Mouse (Mus musculus): ENCODE measurements around the gene Rgs16. TPM values are rescaled to one million over a fixed set of nuclear protein-coding genes. Genes with fewer than 3 reads are reported as not detected.

Gene Rgs16
- polyA plus RNA-seq, 1 experiment from 2014 or later, result 6.5 TPM

GRCm38 (mm10) chr1:153698311-153699084, 41.7 kb upstream of the Rgs16 start:
- Histone ChIP-seq H3K36me3 (replicated peaks; ENCODE audit: control insufficient read depth, insufficient read depth, low read depth, low read length) (no peaks in the 10 kb centered on the region), H3K27me3 (ENCODE audit: control insufficient read depth, insufficient read depth, low read length) (no peaks in the 10 kb centered on the region), H3K9ac (replicated peaks; ENCODE audit: low read length) (no peak overlapping the region), H3K4me2 (ENCODE audit: low read depth, low read length) (no peak overlapping the region), H3K27ac (replicated peaks; ENCODE audit: low read depth, low read length) (no peak overlapping the region; the same call in 1 of the 2 replicates), H3K4me3 (ENCODE audit: low read depth, low read length) (no peak overlapping the region), H3K9me3 (replicated peaks; ENCODE audit: control insufficient read depth, low read length) (no peaks in the 10 kb centered on the region), H3K4me1 (ENCODE audit: control insufficient read depth, insufficient read depth, low read length) (0 out of 2 replicates have a peak, but pooled peaks cover under 1% of the 10 kb centered on the region)
- WGBS, result 49% methylated on average over 7 of the region's 7 CpGs
- DNase-seq (ENCODE audit: low spot score) (no peak), ATAC-seq (replicated peaks; ENCODE audit: insufficient number of reproducible peaks, low FRiP score, low TSS enrichment, low read depth) (no peak)

- 80% methylated on average over 11 of the region's 11 CpGs for WGBS
- Histone ChIP-seq H3K9ac (replicated peaks; ENCODE audit: low read length) (no peak overlapping the region), H3K27ac (replicated peaks; ENCODE audit: low read depth, low read length) (no peak overlapping the region), H3K4me1 (ENCODE audit: control insufficient read depth, insufficient read depth, low read length) (0 out of 2 replicates have a peak, but pooled peaks cover 6% of the 10 kb centered on the region), H3K27me3 (ENCODE audit: control insufficient read depth, insufficient read depth, low read length) (no peaks in the 10 kb centered on the region), H3K4me2 (ENCODE audit: low read depth, low read length) (no peak overlapping the region), H3K36me3 (replicated peaks; ENCODE audit: control insufficient read depth, insufficient read depth, low read depth, low read length) (no peaks in the 10 kb centered on the region), H3K9me3 (replicated peaks; ENCODE audit: control insufficient read depth, low read length) (no peaks in the 10 kb centered on the region), H3K4me3 (ENCODE audit: low read depth, low read length) (no peak overlapping the region)
- DNase-seq (ENCODE audit: low spot score), result no peak
- no peak for ATAC-seq (replicated peaks; ENCODE audit: insufficient number of reproducible peaks, low FRiP score, low TSS enrichment, low read depth)
Measured at GRCm38 (mm10) chr1:153700448-153701063, 39.6 kb upstream of the Rgs16 start.

DNA sequence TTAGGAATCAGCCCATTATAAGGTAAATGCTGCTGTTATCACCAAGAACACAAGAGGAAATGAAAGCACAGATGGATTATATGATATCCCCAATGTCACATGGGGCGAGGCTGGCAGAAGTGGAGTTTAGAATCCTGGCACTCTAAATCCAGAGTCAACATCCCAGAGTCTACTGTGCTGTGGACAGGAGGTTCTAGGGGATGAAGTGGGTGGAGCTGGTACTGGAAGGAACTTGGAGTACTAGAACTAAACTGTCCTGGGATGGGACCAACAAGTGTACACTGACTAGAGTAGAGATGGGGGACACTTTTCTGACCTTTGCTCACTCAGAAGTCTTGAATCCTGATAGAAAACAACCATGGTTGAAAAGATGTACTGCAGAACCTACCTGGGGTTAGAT, 38.7 kb upstream of the Rgs16 start:
- 95% methylated on average over 1 of the region's 1 CpGs for WGBS
- no peaks in the 10 kb centered on the region for H3K36me3 ChIP-seq (replicated peaks; ENCODE audit: control insufficient read depth, insufficient read depth, low read depth, low read length)
- no peaks in the 10 kb centered on the region for H3K27me3 ChIP-seq (ENCODE audit: control insufficient read depth, insufficient read depth, low read length)
- ATAC-seq (replicated peaks; ENCODE audit: insufficient number of reproducible peaks, low FRiP score, low TSS enrichment, low read depth) (no peak), DNase-seq (ENCODE audit: low spot score) (no peak)
- no peak overlapping the region for H3K9ac ChIP-seq (replicated peaks; ENCODE audit: low read length)
- no peak overlapping the region for H3K4me2 ChIP-seq (ENCODE audit: low read depth, low read length)
- no peak overlapping the region for H3K4me3 ChIP-seq (ENCODE audit: low read depth, low read length)
- H3K27ac ChIP-seq (replicated peaks; ENCODE audit: low read depth, low read length), result no peak overlapping the region
- no peaks in the 10 kb centered on the region for H3K9me3 ChIP-seq (replicated peaks; ENCODE audit: control insufficient read depth, low read length)
- 0 out of 2 replicates have a peak, but pooled peaks cover 6% of the 10 kb centered on the region for H3K4me1 ChIP-seq (ENCODE audit: control insufficient read depth, insufficient read depth, low read length)

DNA sequence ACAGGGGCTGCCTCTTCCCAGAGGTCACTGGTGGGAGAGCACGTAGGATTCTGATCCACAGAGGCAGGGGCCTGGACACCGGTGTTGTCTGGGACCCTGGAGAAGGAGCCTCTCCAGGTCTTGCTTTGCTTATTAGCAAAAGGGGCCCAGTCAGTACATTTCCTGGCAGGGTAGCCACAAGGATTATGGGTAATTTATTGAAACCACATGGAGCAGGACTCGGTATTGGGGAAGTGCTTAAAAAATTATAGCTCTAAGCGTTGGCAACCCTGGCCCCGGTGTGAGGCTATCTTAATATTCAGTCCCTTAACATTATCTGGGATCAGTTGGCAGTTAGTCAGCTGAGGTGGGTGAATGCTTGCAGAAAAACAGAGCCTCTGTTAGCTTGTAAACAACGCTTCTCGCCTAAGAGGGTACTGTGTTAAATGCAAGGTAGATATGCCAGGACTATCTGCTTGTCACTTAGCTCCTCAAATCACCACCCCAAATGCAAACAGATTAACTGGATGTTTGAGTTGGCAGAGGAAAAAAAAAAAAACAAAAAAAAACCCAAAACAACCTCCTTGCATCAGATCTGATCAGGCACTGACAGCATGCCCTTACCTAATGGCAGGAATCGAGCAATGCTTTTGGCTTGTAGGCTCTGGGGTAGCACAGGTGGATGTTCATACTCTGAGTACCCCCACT, 37.8 kb upstream of the Rgs16 start:
- H3K36me3 ChIP-seq (replicated peaks; ENCODE audit: control insufficient read depth, insufficient read depth, low read depth, low read length), result no peaks in the 10 kb centered on the region
- no peaks in the 10 kb centered on the region for H3K27me3 ChIP-seq (ENCODE audit: control insufficient read depth, insufficient read depth, low read length)
- WGBS, result 57% methylated on average over 8 of the region's 8 CpGs
- no peak overlapping the region for H3K27ac ChIP-seq (replicated peaks; ENCODE audit: low read depth, low read length)
- H3K9ac ChIP-seq (replicated peaks; ENCODE audit: low read length), result no peak overlapping the region
- no peak overlapping the region for H3K4me2 ChIP-seq (ENCODE audit: low read depth, low read length)
- H3K9me3 ChIP-seq (replicated peaks; ENCODE audit: control insufficient read depth, low read length), result no peaks in the 10 kb centered on the region
- ATAC-seq (replicated peaks; ENCODE audit: insufficient number of reproducible peaks, low FRiP score, low TSS enrichment, low read depth) (no peak), DNase-seq (ENCODE audit: low spot score) (peak; percentile 69)
- H3K4me3 ChIP-seq (ENCODE audit: low read depth, low read length), result no peak overlapping the region
- 0 out of 2 replicates have a peak, but pooled peaks cover 6% of the 10 kb centered on the region for H3K4me1 ChIP-seq (ENCODE audit: control insufficient read depth, insufficient read depth, low read length)

- Histone ChIP-seq H3K9me3 (replicated peaks; ENCODE audit: control insufficient read depth, low read length) (no peaks in the 10 kb centered on the region), H3K36me3 (replicated peaks; ENCODE audit: control insufficient read depth, insufficient read depth, low read depth, low read length) (no peaks in the 10 kb centered on the region), H3K4me1 (ENCODE audit: control insufficient read depth, insufficient read depth, low read length) (0 out of 2 replicates have a peak, but pooled peaks cover 6% of the 10 kb centered on the region), H3K4me3 (ENCODE audit: low read depth, low read length) (no peak overlapping the region), H3K27me3 (ENCODE audit: control insufficient read depth, insufficient read depth, low read length) (no peaks in the 10 kb centered on the region), H3K4me2 (ENCODE audit: low read depth, low read length) (no peak overlapping the region), H3K9ac (replicated peaks; ENCODE audit: low read length) (no peak overlapping the region), H3K27ac (replicated peaks; ENCODE audit: low read depth, low read length) (no peak overlapping the region)
- ATAC-seq (replicated peaks; ENCODE audit: insufficient number of reproducible peaks, low FRiP score, low TSS enrichment, low read depth) (peak; percentile 17), DNase-seq (ENCODE audit: low spot score) (no peak)
- 39% methylated on average over 8 of the region's 8 CpGs for WGBS
Measured at GRCm38 (mm10) chr1:153702853-153703410, 37.2 kb upstream of the Rgs16 start.

- peak; percentile 57 for DNase-seq (ENCODE audit: low spot score)
- 4% methylated on average over 12 of the region's 12 CpGs for WGBS
- ATAC-seq (replicated peaks; ENCODE audit: insufficient number of reproducible peaks, low FRiP score, low TSS enrichment, low read depth), result peak; percentile 70
- no peak overlapping the region for H3K9ac ChIP-seq (replicated peaks; ENCODE audit: low read length)
- H3K27me3 ChIP-seq (ENCODE audit: control insufficient read depth, insufficient read depth, low read length), result no peaks in the 10 kb centered on the region
- H3K4me3 ChIP-seq (ENCODE audit: low read depth, low read length), result no peak overlapping the region
- no peaks in the 10 kb centered on the region for H3K36me3 ChIP-seq (replicated peaks; ENCODE audit: control insufficient read depth, insufficient read depth, low read depth, low read length)
- H3K27ac ChIP-seq (replicated peaks; ENCODE audit: low read depth, low read length), result no peak overlapping the region
- H3K4me1 ChIP-seq (ENCODE audit: control insufficient read depth, insufficient read depth, low read length), result 0 out of 2 replicates have a peak, but pooled peaks cover 6% of the 10 kb centered on the region
- no peaks in the 10 kb centered on the region for H3K9me3 ChIP-seq (replicated peaks; ENCODE audit: control insufficient read depth, low read length)
- peak overlapping the region; percentile 7; the same call in 1 of the 2 replicates for H3K4me2 ChIP-seq (ENCODE audit: low read depth, low read length)
Measured at GRCm38 (mm10) chr1:153703445-153703991, 36.6 kb upstream of the Rgs16 start.

- Histone ChIP-seq H3K4me2 (ENCODE audit: low read depth, low read length) (no peak overlapping the region), H3K27ac (replicated peaks; ENCODE audit: low read depth, low read length) (no peak overlapping the region), H3K27me3 (ENCODE audit: control insufficient read depth, insufficient read depth, low read length) (no peaks in the 10 kb centered on the region), H3K9me3 (replicated peaks; ENCODE audit: control insufficient read depth, low read length) (no peaks in the 10 kb centered on the region), H3K4me1 (ENCODE audit: control insufficient read depth, insufficient read depth, low read length) (0 out of 2 replicates have a peak, but pooled peaks cover 6% of the 10 kb centered on the region), H3K36me3 (replicated peaks; ENCODE audit: control insufficient read depth, insufficient read depth, low read depth, low read length) (no peaks in the 10 kb centered on the region), H3K4me3 (ENCODE audit: low read depth, low read length) (no peak overlapping the region), H3K9ac (replicated peaks; ENCODE audit: low read length) (no peak overlapping the region)
- DNase-seq (ENCODE audit: low spot score) (peak; percentile 38), ATAC-seq (replicated peaks; ENCODE audit: insufficient number of reproducible peaks, low FRiP score, low TSS enrichment, low read depth) (no peak)
- 8% methylated on average over 7 of the region's 7 CpGs for WGBS
Measured at GRCm38 (mm10) chr1:153704174-153704573, 36.0 kb upstream of the Rgs16 start.
